In the genomic region with DNA sequence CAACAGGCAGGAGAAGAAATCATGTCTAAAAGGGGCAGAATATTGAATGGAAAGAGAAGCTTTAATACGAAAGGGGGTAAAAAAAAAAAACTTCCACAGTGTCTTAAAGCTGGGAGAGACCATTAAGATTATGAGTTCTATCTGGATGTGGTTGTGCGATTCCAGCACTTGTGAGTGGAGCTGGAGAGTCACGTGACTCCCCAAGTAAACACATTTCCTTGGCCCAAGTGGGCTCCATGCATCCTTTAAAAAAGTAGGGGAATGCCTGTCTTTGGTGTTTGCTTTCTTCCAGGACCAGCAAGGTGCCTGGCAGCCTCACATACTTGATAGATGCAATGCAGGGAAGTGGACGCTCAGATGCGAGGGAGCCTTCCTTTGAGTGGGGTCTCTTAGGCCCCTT, we compare ENCODE assay signal across 11 mouse cellular contexts. TPM values are rescaled to one million over a fixed set of nuclear protein-coding genes. Genes with fewer than 3 reads are reported as not detected.
A peak's percentile ranks its signal among the peaks of the same experiment; 100 is the strongest.
DNase-seq lines count a peak whose midpoint lies in the region; ATAC-seq and TF ChIP-seq lines count a peak whose summit lies in the region.
"Had no signal": no experiment of that assay in that cellular context is flagged by ENCODE, and none has a peak within 500 bp of the region (broad histone marks: within the 10 kb centered on the region; RNA-seq: fewer than 3 reads in every experiment).

No protein-coding gene starts in this region.

- H3K27me3 ChIP-seq in forebrain, embryonic 11.5 days (ENCODE audit: control insufficient read depth, insufficient read depth, low read length), result no peaks in the 10 kb centered on the region
- H3K27me3 ChIP-seq in forebrain, embryonic 10.5 days (ENCODE audit: poor library complexity, severe bottlenecking), result peaks cover 8% of the 10 kb centered on the region; the same call in 1 of the 2 replicates
- H3K27me3 ChIP-seq in MEL (ENCODE audit: control insufficient read depth in 1 of 2, insufficient read depth in 2 of 2, low read length in 2 of 2), result no peaks in the 10 kb centered on the region
- H3K27me3 ChIP-seq: embryonic facial prominence, embryonic 13.5 days; embryonic facial prominence, embryonic 15.5 days; forebrain, embryonic 12.5 days had no signal

- no peak overlapping the region for H3K9ac ChIP-seq in forebrain, embryonic 11.5 days (ENCODE audit: low read length)
- H3K9ac ChIP-seq in MEL (ENCODE audit: control insufficient read depth, low read depth, low read length, poor library complexity, severe bottlenecking), result no peak overlapping the region
- H3K9ac ChIP-seq: embryonic facial prominence, embryonic 13.5 days; embryonic facial prominence, embryonic 15.5 days; forebrain, embryonic 12.5 days had no signal

- no peak overlapping the region for H3K4me2 ChIP-seq in forebrain, embryonic 11.5 days (ENCODE audit: low read depth, low read length, severe bottlenecking)
- H3K4me2 ChIP-seq: forebrain, embryonic 12.5 days had no signal

- WGBS in forebrain, embryonic 11.5 days, result 81% methylated on average over 5 of the region's 5 CpGs
- WGBS in forebrain, embryonic 10.5 days, result 81% methylated on average over 5 of the region's 5 CpGs

- H3K4me3 ChIP-seq in forebrain, embryonic 11.5 days (ENCODE audit: low read depth, low read length), result no peak overlapping the region
- no peak overlapping the region for H3K4me3 ChIP-seq in forebrain, embryonic 10.5 days
- no peak overlapping the region for H3K4me3 ChIP-seq in MEL (ENCODE audit: control insufficient read depth in 1 of 2, insufficient read depth in 1 of 2, low read depth in 2 of 2, low read length in 2 of 2)
- H3K4me3 ChIP-seq: embryonic facial prominence, embryonic 13.5 days; erythroblast, embryonic 14.5 days; forebrain, embryonic 12.5 days had no signal

- no peak for TF ChIP-seq EP300 in MEL (IDR thresholded peaks at IDR 0.05; ENCODE audit: low read depth in 1 of 2, low read length in 2 of 2)

- H3K9me3 ChIP-seq in forebrain, embryonic 11.5 days (ENCODE audit: control insufficient read depth, low read length), result no peaks in the 10 kb centered on the region
- no peaks in the 10 kb centered on the region for H3K9me3 ChIP-seq in forebrain, embryonic 10.5 days
- no peaks in the 10 kb centered on the region for H3K9me3 ChIP-seq in MEL (replicated peaks; ENCODE audit: insufficient read depth, low read length)
- H3K9me3 ChIP-seq: embryonic facial prominence, embryonic 13.5 days; embryonic facial prominence, embryonic 15.5 days; forebrain, embryonic 12.5 days; G1E had no signal

- no peak for TF ChIP-seq POLR2A in MEL (IDR thresholded peaks at IDR 0.05; ENCODE audit: control insufficient read depth in 1 of 2, insufficient read depth in 1 of 2, low read depth in 1 of 2, low read length in 2 of 2, poor library complexity in 1 of 2)

- peak; percentile 31 for DNase-seq in forebrain, embryonic 11.5 days (ENCODE audit: low spot score)
- no peak for DNase-seq in forebrain, embryonic 10.5 days (ENCODE audit: extremely low spot score, low spot score)
- DNase-seq in MEL (ENCODE audit: low read depth, low spot score), result no peak
- no peak for DNase-seq in embryo, embryonic 11 days
- no peak for DNase-seq in kidney, postnatal 14 days

- TF ChIP-seq CTCF in MEL (IDR thresholded peaks at IDR 0.05 in 2 of 3, conservative IDR thresholded peaks at IDR 0.05 in 1 of 3; ENCODE audit: control insufficient read depth in 1 of 3, insufficient read depth in 1 of 3, low read depth in 2 of 3, low read length in 3 of 3, poor library complexity in 1 of 3, severe bottlenecking in 1 of 3), result no peak

- TF ChIP-seq RAD21 in MEL (IDR thresholded peaks at IDR 0.05; ENCODE audit: low read depth, low read length), result no peak

- H3K4me1 ChIP-seq in forebrain, embryonic 11.5 days (replicated peaks; ENCODE audit: control insufficient read depth, insufficient read depth, low read length), result no peaks in the 10 kb centered on the region
- no peaks in the 10 kb centered on the region for H3K4me1 ChIP-seq in forebrain, embryonic 10.5 days
- no peaks in the 10 kb centered on the region for H3K4me1 ChIP-seq in MEL (ENCODE audit: control insufficient read depth in 1 of 2, insufficient read depth in 2 of 2, low read length in 2 of 2)
- H3K4me1 ChIP-seq: embryonic facial prominence, embryonic 13.5 days; embryonic facial prominence, embryonic 15.5 days; forebrain, embryonic 12.5 days had no signal

- no peaks in the 10 kb centered on the region for H3K79me2 ChIP-seq in MEL (ENCODE audit: control insufficient read depth, insufficient read depth, low read length, poor library complexity)

- no peaks in the 10 kb centered on the region for H3K36me3 ChIP-seq in forebrain, embryonic 11.5 days (ENCODE audit: control insufficient read depth, insufficient read depth, low read length)
- no peaks in the 10 kb centered on the region for H3K36me3 ChIP-seq in forebrain, embryonic 10.5 days (replicated peaks)
- no peaks in the 10 kb centered on the region for H3K36me3 ChIP-seq in MEL (ENCODE audit: control insufficient read depth in 1 of 2, insufficient read depth in 2 of 2, low read length in 2 of 2)
- H3K36me3 ChIP-seq: embryonic facial prominence, embryonic 13.5 days; embryonic facial prominence, embryonic 15.5 days; forebrain, embryonic 12.5 days; G1E had no signal

- ATAC-seq in forebrain, embryonic 11.5 days (replicated peaks; ENCODE audit: low FRiP score), result no peak
- ATAC-seq: forebrain, embryonic 14.5 days had no signal

- H3K27ac ChIP-seq in forebrain, embryonic 11.5 days (ENCODE audit: low read depth, low read length), result no peak overlapping the region
- H3K27ac ChIP-seq in forebrain, embryonic 10.5 days, result no peak overlapping the region
- no peak overlapping the region for H3K27ac ChIP-seq in MEL (ENCODE audit: control insufficient read depth, low read depth, low read length)
- H3K27ac ChIP-seq: embryonic facial prominence, embryonic 13.5 days; embryonic facial prominence, embryonic 15.5 days; forebrain, embryonic 12.5 days had no signal

TF ChIP-seq in MEL, 35 proteins besides CTCF, POLR2A, EP300 and RAD21:
- peak; percentile 64; the same call in 1 of the 2 replicates for TF ChIP-seq USF1 (IDR thresholded peaks at IDR 0.05; ENCODE audit: low read depth, low read length)
- TF ChIP-seq ZKSCAN1 (IDR thresholded peaks at IDR 0.05; ENCODE audit: low read depth, low read length), result no peak

RNA-seq across cellular contexts. Expression of a gene that starts 38.9 kb away (rescaled TPM):
- polyA plus RNA-seq in forebrain, embryonic 11.5 days (2014; fragmentation: Nextera tagmentation; extraction: Ambion mirVana), result 180 and 186 TPM in 2 replicates
- 258 and 262 TPM in 2 replicates for polyA plus RNA-seq in forebrain, embryonic 10.5 days (2016; fragmentation: Nextera tagmentation; extraction: Ambion mirVana)
- 110 and 122 TPM in 2 replicates for total RNA-seq in MEL (2012; rRNA removed)
- 100 to 1,000 TPM; 151 to 532 TPM for polyA plus RNA-seq in MEL (2012; ENCODE audit: insufficient read depth in 1 of 2, insufficient read length in 2 of 2, low read depth in 1 of 2, low replicate concordance in 2 of 2, missing spikeins in 1 of 2)
